Mouse (Mus musculus) gastrocnemius, postnatal 4 days (tissue): ENCODE data around the gene Carm1. TPM values are rescaled to one million over a fixed set of nuclear protein-coding genes. Genes with fewer than 3 reads are reported as not detected.

Source experiments
- DNase-seq, 2 experiments: peaks; one replicate each; pipeline ENCODE4 v3.0.0; 2021 to 2022; ENCODE audit warnings: low spot score in 2 of 2, mixed read lengths in 2 of 2
- total RNA-seq, 2 experiments: library from RNA; stranded (reverse); gene quantifications; 2 replicates each; pipeline ENCODE4 v1.2.3; 2021

The Carm1 gene
- total RNA-seq, 2 experiments from 2014 or later: 81.9 to 91.2 TPM

GRCm38 (mm10) chr9:21604119-21604518 is 57.4 kb downstream of the Carm1 start:
- DNase-seq: no peak

- DNase-seq: no peak
Observed at GRCm38 (mm10) chr9:21605865-21606264, 59.2 kb downstream of the Carm1 start.

DNA sequence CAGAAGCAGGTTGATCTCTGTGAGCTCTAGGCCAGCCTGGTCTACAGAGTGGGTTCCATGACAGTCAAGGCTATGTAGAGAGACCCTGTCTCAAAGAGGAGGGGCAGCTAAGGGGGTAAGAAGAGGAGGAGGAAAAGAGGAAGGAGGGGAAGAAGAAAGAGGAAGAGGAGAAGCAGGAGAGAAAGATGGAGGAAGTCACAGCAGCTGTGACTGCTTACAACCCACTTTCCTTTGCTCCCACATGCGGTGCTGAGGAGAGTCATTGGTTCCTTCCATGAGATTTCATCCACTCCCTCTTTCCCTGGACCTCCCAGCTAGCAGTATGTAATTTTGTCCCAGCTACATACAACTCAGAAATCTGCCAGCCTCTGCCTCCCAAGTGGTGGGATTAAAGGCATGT is 60.0 kb downstream of the Carm1 start:
- no peak for DNase-seq

- DNase-seq: no peak
Observed at GRCm38 (mm10) chr9:21609861-21610260, 63.2 kb downstream of the Carm1 start.

- DNase-seq: no peak
Observed at GRCm38 (mm10) chr9:21614864-21615616, 68.3 kb downstream of the Carm1 start.

DNA sequence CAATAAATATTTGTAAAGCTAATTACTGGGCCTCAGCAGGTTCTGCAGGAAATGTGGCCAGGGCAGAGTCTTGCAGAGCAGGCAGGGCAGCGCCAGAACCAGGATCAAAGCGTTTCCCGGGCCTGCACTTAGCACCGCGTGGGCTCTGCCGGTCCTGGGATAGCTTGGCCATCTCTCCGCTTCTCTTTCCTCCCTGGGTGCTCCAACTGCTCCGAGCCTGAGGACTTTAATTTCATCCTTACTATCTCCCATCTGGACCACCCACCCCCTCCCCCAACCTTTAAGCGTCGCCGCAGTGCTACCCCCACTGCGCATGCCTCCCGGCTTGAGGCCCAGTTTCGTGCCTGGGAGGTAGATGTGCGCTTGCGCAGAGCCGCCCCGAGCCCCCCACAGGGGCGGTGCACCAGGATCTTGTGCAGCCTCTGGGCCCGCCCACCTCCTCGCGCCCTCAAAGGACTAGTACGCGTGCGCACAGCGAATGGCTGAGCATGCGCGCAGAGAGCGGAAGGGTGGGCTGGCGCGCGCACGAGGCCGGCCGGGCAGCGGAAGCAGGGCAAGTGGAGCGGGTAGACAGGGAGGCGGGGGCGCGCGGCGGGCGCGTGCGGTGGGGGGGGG is 69.0 kb downstream of the Carm1 start, which contains the start of gene Smarca4:
TSS of gene Smarca4 (plus strand) at position 553 of the 615 bp plus-strand sequence.
- DNase-seq: peak; percentile 98 to 99

DNA sequence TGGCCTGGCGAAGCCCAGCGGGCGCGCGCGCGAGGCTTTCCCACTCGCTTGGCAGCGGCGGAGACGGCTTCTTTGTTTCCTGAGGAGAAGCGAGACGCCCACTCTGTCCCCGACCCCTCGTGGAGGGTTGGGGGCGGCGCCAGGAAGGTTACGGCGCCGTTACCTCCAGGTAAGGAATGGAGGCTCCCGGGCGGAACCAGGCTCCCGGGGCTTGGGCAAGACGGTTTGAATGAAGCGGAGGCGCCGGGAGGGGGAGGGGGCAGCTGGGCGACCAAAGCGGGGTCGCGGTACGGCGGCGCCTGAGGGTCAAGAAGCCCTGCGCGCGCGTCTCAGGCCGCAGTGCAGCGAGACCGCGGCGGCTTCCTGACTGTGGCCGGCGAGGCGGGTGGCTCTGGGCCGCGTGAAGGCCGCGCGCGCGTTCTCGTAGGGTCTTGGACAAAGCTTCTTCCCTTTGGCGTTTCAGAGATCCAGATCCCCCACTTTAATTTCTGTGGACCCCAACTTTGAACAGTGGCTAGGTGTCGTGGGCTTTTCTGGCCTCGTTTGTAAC is 69.6 kb downstream of the Carm1 start:
- DNase-seq: peak; percentile 83 to 93

DNA sequence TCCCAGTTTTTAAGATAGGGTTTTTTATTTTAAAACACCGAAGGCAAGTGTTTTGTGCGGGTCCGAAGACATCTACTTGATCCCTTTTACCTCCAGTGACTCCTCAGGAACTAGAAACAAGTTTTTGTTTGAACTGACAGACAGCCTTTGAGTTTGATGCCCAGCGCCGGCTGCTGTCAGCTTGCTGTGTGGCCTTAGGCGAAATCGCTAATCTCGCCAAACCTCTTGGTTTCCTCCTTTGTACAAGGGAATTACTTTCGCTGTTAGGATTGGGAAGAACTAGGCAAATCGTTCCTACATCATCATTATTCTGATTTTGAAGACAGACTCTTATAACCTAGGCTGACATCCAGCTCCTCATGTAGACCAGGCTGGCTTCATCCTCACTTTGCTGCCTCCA is 70.4 kb downstream of the Carm1 start:
- no peak for DNase-seq

- no peak for DNase-seq
Observed at GRCm38 (mm10) chr9:21620229-21620628, 73.5 kb downstream of the Carm1 start.

- DNase-seq: no peak
Observed at GRCm38 (mm10) chr9:21622676-21623075, 76.0 kb downstream of the Carm1 start.

- DNase-seq: no peak
Observed at GRCm38 (mm10) chr9:21625342-21626339, 78.9 kb downstream of the Carm1 start.

- no peak for DNase-seq
Observed at GRCm38 (mm10) chr9:21626571-21626970, 79.9 kb downstream of the Carm1 start.

DNA sequence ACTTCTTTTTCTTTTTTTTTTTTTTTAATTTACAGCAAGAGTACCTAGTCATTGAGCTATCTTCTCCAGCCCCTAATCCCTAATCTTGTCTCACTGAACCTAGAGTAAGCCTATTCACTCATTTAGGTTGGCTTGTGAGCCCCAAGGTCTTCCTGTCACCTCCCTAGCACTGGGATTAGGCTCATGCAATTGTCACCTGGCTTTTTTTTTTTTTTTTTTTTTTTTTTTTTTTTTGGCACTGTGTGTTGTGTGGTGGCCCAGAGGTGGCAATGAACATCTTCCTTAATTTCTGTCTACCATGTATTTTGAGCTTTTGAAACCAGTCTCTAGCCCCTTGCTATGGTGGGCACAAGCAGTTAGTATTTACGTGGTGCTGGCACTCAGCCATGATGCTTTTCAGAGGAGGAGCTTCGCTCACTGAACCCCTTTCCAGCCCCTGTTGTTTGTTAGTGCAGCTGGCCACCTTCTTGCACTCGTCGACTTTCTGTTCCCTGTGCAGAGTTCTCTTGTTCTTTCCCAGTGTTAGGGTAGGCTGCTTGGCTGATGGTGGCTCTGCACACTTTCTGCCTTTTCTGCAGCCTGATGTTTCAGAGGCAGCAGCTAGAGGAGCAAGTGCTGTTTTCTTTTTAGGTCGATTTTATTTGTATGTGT is 80.6 kb downstream of the Carm1 start:
- DNase-seq: no peak

GRCm38 (mm10) chr9:21630673-21631072 is 84.0 kb downstream of the Carm1 start:
- DNase-seq: peak in 1 of 2 experiments; percentile 31

- no peak for DNase-seq
Observed at GRCm38 (mm10) chr9:21633106-21633505, 86.4 kb downstream of the Carm1 start.

DNA sequence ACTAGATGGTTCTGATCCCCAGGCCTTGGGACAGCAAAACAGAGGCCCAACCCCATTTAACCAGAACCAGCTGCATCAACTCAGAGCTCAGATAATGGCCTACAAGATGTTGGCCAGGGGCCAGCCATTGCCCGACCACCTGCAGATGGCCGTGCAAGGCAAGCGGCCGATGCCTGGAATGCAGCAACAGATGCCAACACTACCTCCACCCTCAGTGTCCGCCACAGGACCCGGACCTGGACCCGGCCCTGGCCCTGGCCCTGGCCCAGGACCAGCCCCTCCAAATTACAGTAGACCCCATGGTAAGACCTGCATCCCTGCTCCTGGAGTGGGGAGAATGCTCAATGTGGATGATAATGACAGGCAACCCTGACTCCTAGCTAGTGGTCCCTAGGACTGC is 88.9 kb downstream of the Carm1 start:
- no peak for DNase-seq

DNA sequence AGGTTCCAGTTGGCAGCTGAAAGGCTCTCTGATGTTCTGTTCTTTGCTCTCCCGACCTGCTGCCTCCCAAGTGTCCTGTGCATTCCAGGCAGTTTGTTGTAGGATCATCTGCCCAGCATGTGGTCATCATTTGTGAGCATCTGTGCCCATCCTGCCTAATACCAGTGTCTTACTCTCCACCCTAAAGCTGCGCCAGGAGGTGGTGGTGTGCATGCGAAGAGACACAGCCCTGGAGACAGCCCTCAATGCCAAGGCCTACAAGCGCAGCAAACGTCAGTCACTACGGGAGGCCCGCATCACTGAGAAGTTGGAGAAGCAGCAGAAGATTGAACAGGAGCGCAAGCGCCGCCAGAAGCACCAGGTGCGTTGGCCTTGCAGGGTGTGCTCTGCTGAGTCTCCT is 92.3 kb downstream of the Carm1 start:
- no peak for DNase-seq
